Mouse (Mus musculus) kidney, adult 11 months (tissue): Measurements from ENCODE around the gene Gm10972.
"Not testable (repeated sequence)": the region's sequence is repeated elsewhere in the genome, so short reads cannot be mapped to it uniquely, and the experiment has no call there.

Experiments
- DNase-seq: peaks from one replicate; pipeline ENCODE4 v3.0.0; 2022

Gene Gm10972

GRCm38 (mm10) chr3:94659142-94659748, 16.3 kb downstream of the Gm10972 start:
- peak; percentile 82 for DNase-seq

GRCm38 (mm10) chr3:94660841-94661240, 17.9 kb downstream of the Gm10972 start:
- DNase-seq, result not testable (repeated sequence)

GRCm38 (mm10) chr3:94665060-94665802, 22.3 kb downstream of the Gm10972 start:
- DNase-seq, result not testable (repeated sequence)

GRCm38 (mm10) chr3:94665896-94666295, 23.0 kb downstream of the Gm10972 start:
- not testable (repeated sequence) for DNase-seq

GRCm38 (mm10) chr3:94675101-94675500, 32.2 kb downstream of the Gm10972 start:
- peak; percentile 38 for DNase-seq

GRCm38 (mm10) chr3:94679351-94679841, 36.5 kb downstream of the Gm10972 start:
- peak; percentile 80 for DNase-seq

GRCm38 (mm10) chr3:94680032-94680431, 37.1 kb downstream of the Gm10972 start:
- not testable (repeated sequence) for DNase-seq

- DNase-seq, result no peak
Measured at GRCm38 (mm10) chr3:94680783-94681182, 37.9 kb downstream of the Gm10972 start.

- no peak for DNase-seq
Measured at GRCm38 (mm10) chr3:94683646-94684045, 40.7 kb downstream of the Gm10972 start.

GRCm38 (mm10) chr3:94685989-94686772, 43.3 kb downstream of the Gm10972 start:
- not testable (repeated sequence) for DNase-seq

GRCm38 (mm10) chr3:94688698-94689097, 45.8 kb downstream of the Gm10972 start:
- DNase-seq, result not testable (repeated sequence)

- not testable (repeated sequence) for DNase-seq
Measured at GRCm38 (mm10) chr3:94689195-94689594, 46.3 kb downstream of the Gm10972 start.

GRCm38 (mm10) chr3:94690162-94690561, 47.2 kb downstream of the Gm10972 start:
- DNase-seq, result peak; percentile 57

- DNase-seq, result peak; percentile 60
Measured at GRCm38 (mm10) chr3:94690616-94691247, 47.8 kb downstream of the Gm10972 start.

GRCm38 (mm10) chr3:94691694-94692093, 48.8 kb downstream of the Gm10972 start:
- DNase-seq, result not testable (repeated sequence)
